Mouse (Mus musculus) left cerebral cortex, postnatal 4 days (tissue): ENCODE measurements around the gene Tmem91. TPM values are rescaled to one million over a fixed set of nuclear protein-coding genes. Genes with fewer than 3 reads are reported as not detected.

ENCODE experiments used
- DNase-seq: peaks from one replicate; pipeline ENCODE4 v3.0.0-alpha.2; 2022
- intact Hi-C: fragments of 180-260 bp; cut with DNase I; formaldehyde crosslinking; loops from one replicate; pipeline ENCODE4 v1.15.1; 2025
- total RNA-seq, 2 experiments: library from RNA; stranded (reverse); gene quantifications; 2 replicates each; pipeline ENCODE4 v1.2.3; 2021

Tmem91 gene
- total RNA-seq, 2 experiments from 2014 or later = 14.6 to 19.9 TPM

DNA sequence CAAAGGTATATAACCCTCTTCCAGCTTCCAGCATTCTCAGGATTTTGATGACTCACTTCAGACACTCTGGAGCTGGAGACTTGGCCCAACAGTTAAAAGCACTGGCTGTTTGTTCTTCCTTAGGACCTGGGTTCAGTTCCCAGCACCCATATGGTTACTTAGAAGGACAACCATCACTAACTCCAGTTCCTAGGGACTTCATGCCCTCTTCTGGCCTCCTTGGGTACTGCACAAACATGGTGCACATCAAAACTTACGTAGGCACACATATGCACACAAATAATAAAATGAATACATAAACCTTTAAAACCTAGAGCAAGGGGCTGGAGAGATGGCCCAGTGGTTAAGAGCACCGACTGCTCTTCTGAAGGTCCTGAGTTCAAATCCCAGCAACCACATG is 27.4 kb upstream of the Tmem91 start:
- intact Hi-C loops = no loop called here
- DNase-seq = no peak

DNA sequence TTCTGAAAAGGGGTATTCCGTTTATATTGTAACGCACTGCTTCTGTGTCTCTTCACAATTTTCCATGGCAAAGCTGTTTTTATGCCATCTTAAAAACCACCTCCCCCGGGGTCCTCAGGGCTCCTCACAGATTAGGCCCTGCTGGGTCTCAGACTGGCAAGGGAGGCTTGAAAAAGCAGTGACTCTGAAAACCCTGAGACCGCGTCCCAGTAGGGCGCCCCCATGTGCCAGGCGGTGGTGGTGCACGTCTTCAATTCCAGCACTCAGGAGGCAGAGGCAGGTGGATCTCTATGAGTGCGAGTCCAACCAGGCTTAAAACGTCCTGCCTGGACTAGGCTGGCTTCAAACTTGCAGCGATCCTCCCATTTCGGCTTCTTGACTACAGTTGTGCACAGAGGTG is 25.8 kb upstream of the Tmem91 start:
- intact Hi-C loops = no loop called here
- DNase-seq = no peak

DNA sequence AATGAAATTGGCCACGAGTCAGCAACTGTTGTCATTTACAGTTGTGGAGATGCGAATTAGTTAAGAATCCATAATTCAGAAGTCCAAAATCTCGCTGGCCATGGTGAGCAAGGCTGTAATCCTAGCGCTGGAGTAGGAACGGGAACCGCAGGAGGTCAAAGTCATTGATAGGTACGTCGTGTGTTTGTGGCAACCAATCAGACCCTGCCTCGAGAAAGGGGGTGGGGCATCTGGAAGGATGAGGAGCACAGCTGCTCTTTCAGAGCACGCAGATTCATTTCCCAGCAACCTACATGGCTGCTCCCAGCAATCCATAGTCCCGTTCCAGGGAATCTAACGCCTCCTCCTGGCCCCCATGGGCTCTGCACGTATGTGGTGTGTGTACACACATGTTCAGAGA is 24.9 kb upstream of the Tmem91 start:
- no peak for DNase-seq
- intact Hi-C loops = no loop called here

DNA sequence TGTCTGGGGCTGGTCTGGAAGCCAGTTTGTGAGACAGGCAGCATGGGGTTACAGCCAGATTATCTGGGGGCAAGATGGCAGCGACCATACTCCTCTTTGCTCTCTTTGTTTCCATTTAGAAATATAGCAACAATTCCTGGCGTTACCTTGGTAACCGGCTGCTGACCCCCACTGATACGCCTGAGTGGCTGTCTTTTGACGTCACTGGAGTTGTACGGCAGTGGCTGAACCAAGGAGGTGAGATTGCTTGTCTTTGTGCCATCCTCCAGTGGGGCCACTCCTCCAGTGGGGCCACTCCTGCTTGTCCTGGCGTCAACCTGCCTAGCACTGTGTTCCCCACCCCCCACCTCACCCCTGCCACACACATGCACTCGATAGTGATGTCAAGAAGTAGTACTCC is 19.1 kb upstream of the Tmem91 start:
- intact Hi-C loops = no loop called here
- DNase-seq = no peak

DNA sequence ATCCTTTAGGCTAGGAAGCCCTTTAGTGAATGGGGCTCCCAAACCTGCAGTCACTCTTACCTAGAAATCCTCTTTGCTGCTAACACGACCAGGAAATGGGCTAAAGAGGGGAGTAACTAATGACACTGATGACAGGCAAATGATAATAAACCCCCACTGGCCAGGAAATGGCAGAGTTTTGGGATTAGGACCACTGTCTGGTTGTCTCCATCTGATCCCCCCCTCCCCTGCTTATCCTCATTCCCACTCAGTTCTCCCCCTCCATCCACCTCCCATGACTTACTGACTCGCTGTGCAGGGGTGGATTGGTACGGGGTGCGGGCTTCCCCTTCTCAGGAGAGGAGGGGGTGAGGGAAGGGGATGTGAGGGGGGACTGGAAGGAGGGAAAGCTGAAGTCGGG is 15.1 kb upstream of the Tmem91 start:
- intact Hi-C loops = no loop called here

DNA sequence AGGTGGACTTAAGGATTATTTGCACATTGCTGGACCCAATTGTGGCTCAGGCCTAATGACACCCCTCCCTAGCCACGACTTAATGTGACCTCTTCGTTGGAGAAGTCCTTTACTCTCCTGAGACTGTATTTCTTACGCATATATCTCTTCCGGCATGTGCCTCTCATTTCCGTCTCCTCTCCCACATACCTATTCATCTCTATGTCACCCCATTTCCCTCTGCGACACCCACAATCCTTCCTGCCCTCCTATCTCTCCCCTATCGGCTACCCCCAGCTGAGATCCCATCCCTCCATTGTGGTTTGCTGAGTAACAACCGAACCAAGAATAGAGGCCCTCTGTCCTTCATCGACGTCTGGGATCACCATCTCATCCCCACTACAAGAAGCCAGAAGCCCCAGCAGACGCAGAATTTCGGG is 14.6 kb upstream of the Tmem91 start:
- intact Hi-C loops = no loop called here
- DNase-seq = no peak

More for the DNA sequence above, 15.1 kb upstream of the Tmem91 start:
- DNase-seq = no peak

DNA sequence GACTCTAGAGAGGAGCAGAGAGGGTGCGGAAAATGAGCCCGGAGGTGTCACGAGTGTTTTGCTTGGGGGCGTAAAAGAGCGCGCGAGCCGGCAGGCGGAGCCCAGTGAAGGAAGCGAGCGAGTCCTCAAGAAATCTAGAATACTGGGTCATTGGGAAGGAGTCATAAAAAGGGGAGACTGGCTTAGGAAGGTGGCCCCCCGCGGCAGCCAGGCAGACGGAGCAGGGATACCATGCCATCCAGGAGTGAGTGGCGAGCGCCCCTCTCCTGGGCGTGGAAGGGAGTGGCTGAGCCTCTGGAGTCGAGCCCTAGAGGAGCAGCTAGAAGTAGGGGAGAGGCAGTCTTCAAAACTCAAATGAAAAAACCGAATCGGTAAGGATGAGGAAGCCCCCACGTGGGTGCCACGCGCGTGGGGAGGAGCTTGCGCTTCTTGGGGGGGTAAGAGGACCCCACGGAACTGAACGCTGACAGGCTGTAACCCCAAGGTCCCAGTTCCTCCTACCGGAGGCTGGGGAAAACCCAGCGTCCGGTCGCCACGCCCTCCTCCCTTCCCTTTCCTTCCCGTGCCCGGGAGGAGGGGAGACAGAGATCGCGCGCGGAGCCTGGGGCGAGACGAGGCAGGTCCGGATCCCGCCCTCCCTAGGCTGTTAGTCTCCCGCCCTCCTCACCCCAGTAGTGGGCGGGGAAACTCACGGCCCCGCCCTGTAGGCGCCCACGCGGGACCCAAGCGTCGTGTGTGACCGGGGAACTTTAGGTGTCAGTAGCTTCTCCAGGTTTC is 14.0 kb upstream of the Tmem91 start:
- DNase-seq = no peak
- intact Hi-C loops = no loop called here

DNA sequence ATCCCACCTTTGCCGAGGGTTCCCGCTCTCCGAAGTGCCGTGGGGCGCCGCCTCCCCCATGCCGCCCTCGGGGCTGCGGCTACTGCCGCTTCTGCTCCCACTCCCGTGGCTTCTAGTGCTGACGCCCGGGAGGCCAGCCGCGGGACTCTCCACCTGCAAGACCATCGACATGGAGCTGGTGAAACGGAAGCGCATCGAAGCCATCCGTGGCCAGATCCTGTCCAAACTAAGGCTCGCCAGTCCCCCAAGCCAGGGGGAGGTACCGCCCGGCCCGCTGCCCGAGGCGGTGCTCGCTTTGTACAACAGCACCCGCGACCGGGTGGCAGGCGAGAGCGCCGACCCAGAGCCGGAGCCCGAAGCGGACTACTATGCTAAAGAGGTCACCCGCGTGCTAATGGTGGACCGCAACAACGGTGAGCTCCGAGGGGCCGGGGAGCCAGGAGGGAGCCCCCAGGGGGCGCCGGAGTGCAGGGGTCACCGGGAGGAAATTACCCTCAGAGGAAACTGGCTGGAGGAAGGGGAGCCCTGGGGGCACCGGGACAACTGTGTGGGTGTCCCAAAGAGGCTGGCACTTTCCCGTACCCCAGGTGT is 12.9 kb upstream of the Tmem91 start:
- intact Hi-C loops = no loop called here
- no peak for DNase-seq

DNA sequence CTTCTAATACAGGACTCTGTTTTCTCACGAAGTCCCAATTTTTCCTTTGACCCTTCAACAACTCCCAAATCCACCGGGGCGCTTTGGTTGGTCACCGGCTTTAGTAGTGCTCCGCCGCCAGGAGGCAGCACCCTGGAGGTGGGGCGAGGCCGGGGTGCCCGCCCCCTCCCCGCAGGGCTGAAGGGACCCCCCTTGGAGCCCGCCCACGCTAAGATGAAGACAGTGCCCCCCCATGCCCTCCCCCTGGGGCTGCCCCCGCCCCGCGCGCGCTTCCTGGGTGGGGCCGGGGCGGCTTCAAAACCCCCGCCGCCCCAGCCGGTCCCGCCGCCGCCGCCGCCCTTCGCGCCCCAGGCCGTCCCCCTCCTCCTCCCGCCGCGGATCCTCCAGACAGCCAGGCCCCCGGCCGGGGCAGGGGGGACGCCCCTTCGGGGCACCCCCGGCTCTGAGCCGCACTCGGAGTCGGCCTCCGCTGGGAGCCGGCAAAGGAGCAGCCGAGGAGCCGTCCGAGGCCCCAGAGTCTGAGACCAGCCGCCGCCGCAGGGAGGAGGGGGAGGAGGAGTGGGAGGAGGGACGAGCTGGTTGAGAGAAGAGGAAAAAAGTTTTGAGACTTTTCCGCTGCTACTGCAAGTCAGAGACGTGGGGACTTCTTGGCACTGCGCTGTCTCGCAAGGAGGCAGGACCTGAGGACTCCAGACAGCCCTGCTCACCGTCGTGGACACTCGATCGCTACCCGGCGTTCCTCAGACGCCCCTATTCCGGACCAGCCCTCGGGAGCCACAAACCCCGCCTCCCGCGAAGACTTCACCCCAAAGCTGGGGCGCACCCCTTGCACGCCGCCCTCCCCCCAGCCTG is 11.9 kb upstream of the Tmem91 start, which contains the start of gene Tgfb1:
Gene Tgfb1, plus strand, starts transcription at position 323 of the 852 bp plus-strand sequence.
- DNase-seq = peak; percentile 51
- intact Hi-C loops = no loop called here

DNA sequence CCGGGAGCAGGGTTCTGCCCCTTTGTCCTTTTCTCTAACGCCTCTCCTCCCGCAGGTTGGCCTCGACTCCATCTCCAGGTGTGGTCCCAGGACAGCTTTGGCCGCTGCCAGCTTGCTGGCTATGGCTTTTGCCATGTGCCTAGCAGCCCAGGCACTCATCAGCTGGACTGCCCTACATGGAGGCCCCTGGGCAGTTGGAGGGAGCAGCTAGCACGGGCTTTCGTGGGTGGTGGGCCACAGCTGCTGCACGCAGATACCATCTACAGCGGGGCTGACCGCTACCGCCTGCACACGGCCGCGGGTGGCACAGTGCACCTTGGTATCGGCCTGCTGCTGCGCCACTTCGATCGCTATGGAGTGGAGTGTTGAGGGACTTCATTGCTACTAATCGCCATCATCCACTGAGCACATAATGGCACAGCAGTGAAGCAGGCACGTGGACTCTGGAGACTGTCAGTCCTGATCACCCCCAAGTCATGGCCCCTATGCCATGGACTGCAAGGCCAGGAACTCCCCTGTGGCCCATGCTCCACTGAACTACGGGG is 11.0 kb upstream of the Tmem91 start:
- DNase-seq = no peak
- intact Hi-C loops = no loop called here

DNA sequence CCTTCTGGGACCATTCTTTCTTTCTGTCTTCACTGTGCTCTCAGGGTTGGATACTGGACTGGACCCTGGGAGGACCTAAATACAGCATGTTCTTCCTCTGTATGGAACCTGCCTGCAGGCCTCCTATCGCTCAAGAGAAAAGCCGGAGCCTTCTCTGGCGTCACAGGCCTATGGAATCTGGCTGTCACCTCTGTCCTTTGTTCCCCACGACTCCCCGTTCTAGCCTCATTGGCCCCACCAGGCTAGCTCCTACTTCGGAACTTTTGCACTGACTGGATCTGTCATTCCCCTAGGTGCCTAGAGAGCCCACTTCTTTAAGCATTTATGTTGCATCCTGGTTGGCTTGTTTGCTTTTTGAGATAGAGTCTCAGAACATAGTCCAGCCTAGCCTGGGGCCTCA is 9.7 kb upstream of the Tmem91 start:
- no peak for DNase-seq
- intact Hi-C loops = no loop called here

DNA sequence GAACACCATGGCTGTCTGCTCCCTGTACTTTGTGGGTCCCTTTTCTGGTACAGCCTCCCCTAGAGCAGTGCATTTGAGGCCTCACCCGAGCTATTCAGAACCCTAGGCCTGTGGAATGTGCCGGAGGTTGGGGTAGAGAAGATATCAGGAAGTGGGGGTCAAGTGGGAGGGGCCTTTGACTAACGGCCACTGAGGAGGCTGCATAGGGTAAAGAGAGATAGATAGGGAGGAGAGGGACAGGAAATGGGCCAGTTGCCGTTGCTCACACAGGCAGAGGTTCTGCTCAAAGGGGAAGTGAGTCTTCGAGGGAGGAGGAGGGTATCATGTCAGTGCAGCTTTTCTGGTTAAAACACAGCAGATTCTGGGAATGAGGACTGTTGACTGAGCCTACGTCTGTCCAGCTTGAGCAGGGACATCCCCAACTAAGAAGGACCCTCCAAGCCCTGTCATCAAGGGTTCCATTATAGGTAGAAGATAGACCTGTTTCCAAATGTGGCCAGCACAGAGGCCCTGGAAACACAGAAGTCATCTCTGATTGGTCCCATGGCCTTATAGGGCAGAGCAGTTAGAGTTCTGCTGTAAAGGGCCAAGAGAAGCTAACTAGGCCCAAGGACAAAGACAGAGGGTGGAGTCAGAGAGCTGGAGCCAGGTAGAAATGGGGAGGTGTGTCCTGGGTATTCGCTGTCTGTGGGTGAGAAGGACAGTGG is 8.7 kb upstream of the Tmem91 start:
- intact Hi-C loops = no loop called here
- DNase-seq = no peak

DNA sequence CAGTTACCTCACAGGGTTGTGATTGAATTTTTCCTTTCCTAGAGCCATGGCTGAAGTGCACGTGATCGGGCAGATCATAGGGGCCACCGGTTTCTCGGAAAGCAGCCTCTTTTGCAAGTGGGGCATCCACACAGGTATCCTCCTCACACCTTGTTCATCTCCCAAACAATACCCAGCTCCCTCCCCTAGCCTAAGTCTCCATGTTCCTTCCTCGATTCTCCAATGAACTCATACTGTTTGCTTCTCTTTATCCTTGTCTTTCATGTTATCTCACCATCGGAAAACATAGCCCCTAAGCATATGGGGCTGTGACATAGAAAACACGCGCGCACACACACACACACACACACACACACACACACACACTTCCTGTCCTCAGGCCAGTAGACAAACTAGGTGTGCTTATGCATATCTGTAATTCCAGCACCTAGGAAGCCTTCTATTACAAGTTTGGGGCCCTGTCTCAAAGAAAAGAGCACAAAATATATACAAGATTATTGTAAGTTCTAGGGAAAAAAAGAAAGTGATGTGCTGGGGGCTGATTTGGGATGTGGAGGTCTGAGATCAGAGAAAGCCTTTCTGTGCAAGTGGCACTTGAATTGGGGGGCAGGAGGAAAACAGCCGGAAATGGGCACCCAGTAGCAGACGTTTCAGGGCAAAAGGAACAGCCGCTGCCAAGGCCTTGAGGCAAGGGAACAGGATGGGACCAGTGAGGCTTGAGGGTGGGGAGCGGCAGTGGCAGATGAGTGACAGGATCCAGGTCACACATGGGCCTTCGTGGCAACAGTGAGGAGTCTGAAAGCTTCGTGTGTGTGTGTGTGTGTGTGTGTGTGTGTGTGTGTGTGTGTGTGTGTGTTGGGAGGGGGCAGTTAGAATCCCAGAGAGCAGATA is 6.6 kb upstream of the Tmem91 start:
- DNase-seq = no peak
- intact Hi-C loops = no loop called here

DNA sequence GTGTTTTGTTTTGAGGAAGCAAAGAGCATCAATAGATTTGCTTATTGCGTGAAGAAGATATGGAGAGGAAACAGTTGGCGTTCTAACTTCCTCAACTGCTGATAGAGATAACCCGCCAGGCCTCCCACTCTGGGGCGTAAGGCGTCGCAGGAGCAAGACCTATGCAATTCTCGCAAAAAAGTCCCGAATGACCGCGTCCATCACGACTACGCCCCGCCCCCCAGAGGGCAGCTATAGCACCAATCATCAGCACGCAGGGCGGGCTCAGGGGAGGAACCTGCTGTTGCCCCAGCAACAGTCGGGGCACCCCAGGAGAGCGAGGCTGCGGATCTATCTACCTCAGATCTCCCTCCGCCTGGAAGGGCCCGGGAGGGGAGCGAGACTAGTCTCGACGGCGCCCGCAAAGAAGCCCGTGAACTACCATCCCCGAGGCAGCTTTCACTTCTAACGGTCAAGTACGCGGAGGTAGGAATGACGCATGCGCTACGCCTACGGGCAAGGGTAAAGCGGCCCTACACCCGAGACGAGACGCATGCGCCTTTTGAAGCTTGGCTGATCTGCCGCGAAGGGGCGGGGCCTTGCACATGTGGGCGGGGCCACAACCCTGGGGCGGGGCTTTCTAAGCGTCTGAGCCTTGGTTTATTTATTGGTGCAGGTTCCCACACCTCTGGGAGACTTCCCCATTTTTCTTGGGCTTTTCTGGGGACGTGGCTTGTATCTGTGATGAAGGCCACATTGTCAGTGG is 5.7 kb upstream of the Tmem91 start, which contains the start of gene B9d2:
Gene B9d2, plus strand, starts transcription at position 267 of the 745 bp plus-strand sequence.
- peak; percentile 96 for DNase-seq
- intact Hi-C loops = no loop called here

DNA sequence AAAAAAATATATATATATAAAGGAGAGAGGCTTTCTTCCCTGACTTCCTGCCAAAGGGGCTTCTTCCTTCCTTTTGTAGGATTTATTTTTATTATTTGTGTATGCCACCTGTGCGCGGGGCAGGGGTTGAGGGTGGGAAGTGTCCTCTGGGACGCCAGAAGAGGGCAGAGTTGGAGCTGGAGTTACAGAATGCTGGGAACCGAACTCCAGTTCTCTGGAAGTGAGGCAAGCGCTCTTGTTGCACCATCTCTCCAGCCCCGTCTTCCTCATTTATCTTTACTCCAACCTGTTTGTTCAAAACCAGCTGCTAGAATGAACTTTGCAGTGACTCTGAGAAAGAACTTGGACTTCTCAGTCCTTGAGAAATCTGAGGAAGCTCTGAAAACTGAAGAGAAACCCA is 5.0 kb upstream of the Tmem91 start:
- DNase-seq = no peak
- intact Hi-C loops = no loop called here

DNA sequence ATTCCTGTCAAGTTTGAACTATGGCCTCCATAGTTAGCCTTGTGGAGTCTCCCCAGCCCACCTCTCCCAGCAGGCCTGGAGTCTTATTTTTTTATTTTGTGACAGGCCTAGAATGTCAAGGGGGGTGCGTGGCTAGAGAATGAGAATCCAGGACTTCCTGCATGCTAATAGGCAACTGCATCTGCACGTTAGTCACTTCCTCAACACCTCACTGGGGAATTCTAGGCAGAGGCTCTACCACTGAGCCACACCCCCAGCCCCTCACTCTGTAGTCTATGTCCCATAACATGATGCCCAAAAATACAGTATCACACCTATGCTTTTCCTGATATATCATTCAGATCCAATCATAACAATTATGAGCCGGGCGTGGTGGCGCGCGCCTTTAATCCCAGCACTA is 2.0 kb upstream of the Tmem91 start:
- intact Hi-C loops = no loop called here

DNA sequence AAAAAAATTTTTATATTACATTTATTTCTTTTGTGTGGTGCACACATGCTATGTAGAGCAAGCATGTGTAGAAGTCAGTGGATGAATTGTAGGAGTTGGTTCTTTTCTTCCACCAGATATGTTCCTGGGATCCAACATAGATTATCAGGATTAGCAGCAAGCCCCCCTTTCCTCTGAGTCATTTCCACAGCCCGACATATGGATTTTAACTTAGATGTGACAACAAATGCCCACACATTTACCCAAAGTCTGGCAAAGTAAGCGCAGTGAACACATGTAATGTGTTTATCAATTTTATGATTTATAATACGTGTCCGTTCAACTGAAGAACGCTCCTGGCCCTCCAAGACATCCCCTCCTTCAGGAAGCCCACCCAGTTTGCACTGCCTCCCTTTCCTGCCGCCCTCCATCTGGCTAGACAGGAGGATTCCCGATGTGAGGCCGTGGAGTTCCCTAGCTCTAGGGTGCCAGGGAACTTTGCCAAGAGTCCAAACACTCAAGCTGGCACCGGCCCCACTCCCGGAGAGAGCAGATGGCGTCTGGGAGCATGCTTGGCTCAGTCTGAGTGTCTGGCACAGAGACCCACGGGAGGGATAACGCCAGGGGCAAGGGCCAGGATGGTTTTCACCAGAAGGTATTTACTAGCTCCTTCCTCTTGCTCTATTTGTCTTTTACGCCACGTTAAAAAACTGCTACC is 1.3 kb upstream of the Tmem91 start:
- intact Hi-C loops = no loop called here
- DNase-seq = peak; percentile 99

More for the DNA sequence above, 2.0 kb upstream of the Tmem91 start:
- DNase-seq = no peak

DNA sequence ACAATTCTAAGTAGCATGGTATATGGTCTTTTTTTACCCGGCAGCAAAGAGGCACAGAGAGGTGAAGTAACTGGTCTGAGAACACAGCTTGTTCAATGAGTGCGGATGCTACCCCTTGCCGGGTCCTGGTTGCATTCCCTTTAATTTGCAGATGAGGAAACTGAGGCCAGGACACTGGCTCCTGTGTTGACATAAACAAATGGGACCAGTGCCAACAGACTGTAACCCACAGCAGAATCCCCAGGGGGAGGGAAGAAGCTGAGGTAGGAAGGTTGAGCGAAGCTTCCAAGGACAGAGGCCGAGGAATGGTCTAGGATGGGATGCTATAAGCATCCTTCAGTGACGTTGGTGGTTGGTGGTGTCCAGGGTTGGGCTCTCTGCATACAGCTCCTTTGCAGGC is 439 bp upstream of the Tmem91 start:
- no peak for DNase-seq

More for the DNA sequence above, 439 bp upstream of the Tmem91 start:
- intact Hi-C loops = no loop called here
